Mouse (Mus musculus) testis, adult 2 months (tissue): ENCODE measurements at regions not wholly inside any gene's neighbourhood (a gene's known extent, or its start where the extent isn't known, plus 50 kb on each side); places are given as distances from the start of the nearest gene placed in this dataset.

Experiments
- CTCF ChIP-seq: fragments of 200-500 bp; IDR thresholded peaks from 2 replicates; pipeline ENCODE4 v1.5.1; 2012; ENCODE audit warnings: low read depth, mild to moderate bottlenecking, inconsistent platforms, low read length, moderate library complexity; ENCODE audit not compliant: control insufficient read depth, insufficient read depth, insufficient replicate concordance
- POLR2A ChIP-seq: fragments of 200-500 bp; IDR thresholded peaks from 2 replicates; pipeline ENCODE4 v1.6.1; 2012; ENCODE audit warnings: low read depth, mild to moderate bottlenecking, inconsistent platforms, low read length, moderate library complexity; ENCODE audit not compliant: control insufficient read depth

DNA sequence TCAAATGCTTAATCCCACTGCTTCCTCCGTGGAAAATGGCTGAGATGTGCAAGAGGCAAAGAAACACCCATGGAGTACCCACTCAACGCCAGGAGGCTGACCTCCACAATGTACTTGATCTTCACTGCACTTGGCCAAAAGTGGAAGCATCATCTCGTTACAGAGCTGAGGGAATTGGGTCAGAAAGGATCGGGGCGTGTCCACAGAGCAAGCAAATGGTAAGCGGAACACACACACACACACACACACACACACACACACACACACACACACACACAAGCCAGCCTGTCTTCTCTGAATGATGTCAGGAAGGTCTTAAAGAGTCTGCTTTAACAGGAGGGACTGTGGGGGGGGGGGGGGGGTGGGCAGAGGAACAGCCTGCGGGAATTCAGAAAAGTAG lies 375.7 kb downstream of the Rps24 start:
- TF ChIP-seq CTCF (no peak), POLR2A (no peak)
